Mouse (Mus musculus) activated CD4-positive, CD25-positive, alpha-beta regulatory T cell (primary cell): ENCODE data around the gene Wdr41. TPM values are rescaled to one million over a fixed set of nuclear protein-coding genes. Genes with fewer than 3 reads are reported as not detected.

ENCODE experiments used
- polyA plus RNA-seq, 2 experiments: library from polyadenylated mRNA; unstranded; fragments of 100-300 nt; shearing (Covaris generic); gene quantifications; one replicate each; pipeline ENCODE4 v1.2.1; 2017

Wdr41 gene
- polyA plus RNA-seq, result 10 to 100 TPM; 20.7 to 26.8 TPM

GRCm38 (mm10) chr13:94976219-94977186, at the start of gene Wdr41:
Gene Wdr41, plus strand, starts transcription at chr13:94976344.

Other genes with a start within 250 kb of the Wdr41 start
- 100 to 1,000 TPM; 226 to 240 TPM for gene Tbca, start 187.4 kb upstream of the Wdr41 start, polyA plus RNA-seq
- gene Otp, start 100.7 kb upstream of the Wdr41 start, polyA plus RNA-seq, result not detected